Mouse (Mus musculus): ENCODE results near the gene Zfp189. TPM values are rescaled to one million over a fixed set of nuclear protein-coding genes. Genes with fewer than 3 reads are reported as not detected.

Zfp189 gene
- polyA plus RNA-seq, 1 experiment from 2014 or later: 11.3 TPM

GRCm38 (mm10) chr4:49547544-49548219, 26.7 kb downstream of the Zfp189 start:
- no peak overlapping the region for H3K4me3 ChIP-seq
- no peaks in the 10 kb centered on the region for H3K36me3 ChIP-seq
- 87% methylated on average over 7 of the region's 7 CpGs for WGBS
- H3K27me3 ChIP-seq (ENCODE audit: low read depth, poor library complexity, severe bottlenecking): no peaks in the 10 kb centered on the region
- H3K27ac ChIP-seq: no peak overlapping the region
- no peaks in the 10 kb centered on the region for H3K9me3 ChIP-seq (replicated peaks)
- no peaks in the 10 kb centered on the region for H3K4me1 ChIP-seq
- no peak for DNase-seq (ENCODE audit: low spot score)

- H3K27me3 ChIP-seq (ENCODE audit: low read depth, poor library complexity, severe bottlenecking): no peaks in the 10 kb centered on the region
- no peak within 1 kb of the TSS for H3K27ac ChIP-seq
- no peaks in the 10 kb centered on the region for H3K36me3 ChIP-seq
- DNase-seq (ENCODE audit: low spot score): no peak
- no peaks in the 10 kb centered on the region for H3K4me1 ChIP-seq
- WGBS: 58% methylated on average over 3 of the region's 3 CpGs
- no peaks in the 10 kb centered on the region for H3K9me3 ChIP-seq (replicated peaks)
- no peak within 1 kb of the TSS for H3K4me3 ChIP-seq
Observed at GRCm38 (mm10) chr4:49549383-49549782, 28.4 kb downstream of the Zfp189 start, which contains the start of gene Aldob. Aldob (minus strand) TSS chr4:49549546.

DNA sequence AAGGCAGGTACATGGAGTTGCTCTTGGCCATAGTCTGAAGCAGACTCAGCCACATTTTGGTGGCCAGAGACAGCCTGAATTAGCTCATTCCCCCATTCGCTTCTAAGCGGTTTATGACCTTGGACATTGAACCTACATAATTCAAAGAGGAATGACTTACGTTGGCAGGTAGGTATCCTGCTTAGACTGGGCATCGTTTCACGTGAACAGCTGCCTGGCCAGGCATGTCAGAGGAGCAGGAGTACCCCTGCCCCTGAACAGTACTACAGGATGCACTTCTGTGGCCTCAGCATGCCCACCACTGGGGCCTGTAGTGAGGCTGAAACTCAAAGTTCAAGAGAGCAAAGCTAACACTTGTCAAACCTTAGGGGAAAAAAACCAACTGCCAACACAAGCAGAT, 32.4 kb downstream of the Zfp189 start:
- no peak overlapping the region for H3K4me3 ChIP-seq
- WGBS: 85% methylated on average over 5 of the region's 5 CpGs
- H3K27me3 ChIP-seq (ENCODE audit: low read depth, poor library complexity, severe bottlenecking): no peaks in the 10 kb centered on the region
- H3K4me1 ChIP-seq: no peaks in the 10 kb centered on the region
- H3K27ac ChIP-seq: no peak overlapping the region
- H3K36me3 ChIP-seq: no peaks in the 10 kb centered on the region
- DNase-seq (ENCODE audit: low spot score): no peak
- H3K9me3 ChIP-seq (replicated peaks): no peaks in the 10 kb centered on the region

GRCm38 (mm10) chr4:49557375-49557774, 36.4 kb downstream of the Zfp189 start:
- DNase-seq (ENCODE audit: low spot score): no peak
- Histone ChIP-seq H3K4me3 (no peak overlapping the region), H3K36me3 (no peaks in the 10 kb centered on the region), H3K27ac (no peak overlapping the region), H3K9me3 (replicated peaks) (no peaks in the 10 kb centered on the region), H3K4me1 (no peaks in the 10 kb centered on the region), H3K27me3 (ENCODE audit: low read depth, poor library complexity, severe bottlenecking) (no peaks in the 10 kb centered on the region)
- 98% methylated on average over 7 of the region's 7 CpGs for WGBS

DNA sequence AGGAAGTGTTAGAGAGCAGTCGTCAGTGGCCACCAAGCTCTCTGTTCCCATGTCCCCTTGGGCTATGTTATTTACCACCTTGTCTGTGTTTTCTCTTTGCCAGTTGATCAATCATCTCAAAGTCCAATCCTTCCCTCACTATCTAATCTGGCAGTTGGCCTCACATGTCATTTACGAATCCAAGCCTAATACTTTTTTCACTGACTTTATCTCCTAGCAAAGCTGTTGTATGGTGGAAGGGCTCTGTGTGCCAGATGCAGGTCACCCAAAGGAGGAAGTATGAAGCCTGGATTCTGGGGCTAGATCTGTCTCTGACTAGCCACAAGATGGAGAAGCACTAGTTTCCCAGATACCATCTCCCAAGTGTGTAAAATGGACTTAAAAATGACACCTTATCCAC, 37.2 kb downstream of the Zfp189 start:
- WGBS: 65% methylated on average over 2 of the region's 2 CpGs
- Histone ChIP-seq H3K9me3 (replicated peaks) (no peaks in the 10 kb centered on the region), H3K36me3 (no peaks in the 10 kb centered on the region), H3K4me1 (no peaks in the 10 kb centered on the region), H3K4me3 (no peak overlapping the region), H3K27ac (no peak overlapping the region), H3K27me3 (ENCODE audit: low read depth, poor library complexity, severe bottlenecking) (no peaks in the 10 kb centered on the region)
- DNase-seq (ENCODE audit: low spot score): no peak

- 72% methylated on average over 20 of the region's 20 CpGs for WGBS
- Histone ChIP-seq H3K27ac (no peak overlapping the region), H3K27me3 (ENCODE audit: low read depth, poor library complexity, severe bottlenecking) (no peaks in the 10 kb centered on the region), H3K36me3 (no peaks in the 10 kb centered on the region), H3K9me3 (replicated peaks) (no peaks in the 10 kb centered on the region), H3K4me3 (no peak overlapping the region), H3K4me1 (no peaks in the 10 kb centered on the region)
- DNase-seq (ENCODE audit: low spot score): no peak
Observed at GRCm38 (mm10) chr4:49559915-49560772, 39.2 kb downstream of the Zfp189 start.

- no peaks in the 10 kb centered on the region for H3K9me3 ChIP-seq (replicated peaks)
- DNase-seq (ENCODE audit: low spot score): peak; percentile 32
- no peaks in the 10 kb centered on the region for H3K4me1 ChIP-seq
- WGBS: 30% methylated on average over 3 of the region's 3 CpGs
- no peaks in the 10 kb centered on the region for H3K36me3 ChIP-seq
- H3K4me3 ChIP-seq: no peak overlapping the region
- H3K27ac ChIP-seq: no peak overlapping the region
- no peaks in the 10 kb centered on the region for H3K27me3 ChIP-seq (ENCODE audit: low read depth, poor library complexity, severe bottlenecking)
Observed at GRCm38 (mm10) chr4:49567613-49568012, 46.6 kb downstream of the Zfp189 start.

DNA sequence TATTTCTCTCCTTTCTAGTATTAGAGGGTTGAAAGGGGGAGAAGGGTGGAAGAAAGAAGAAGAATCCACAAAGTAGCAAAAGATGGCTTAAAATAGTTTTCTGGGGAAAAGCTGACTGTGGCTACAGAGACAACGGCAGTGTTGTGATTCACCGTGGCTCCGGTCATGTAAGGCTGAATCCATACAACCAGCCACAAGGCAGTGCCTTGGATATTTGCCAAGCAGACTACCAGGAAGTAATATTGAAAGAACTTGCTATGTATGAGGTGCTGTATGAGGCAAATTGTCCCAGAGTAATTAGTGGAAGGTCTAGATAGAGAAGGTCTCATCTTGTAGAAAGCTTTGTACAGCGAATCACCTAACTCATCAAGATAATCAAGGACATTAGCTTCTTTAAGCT, 51.2 kb downstream of the Zfp189 start:
- DNase-seq (ENCODE audit: low spot score): no peak

More for the DNA sequence above, 51.2 kb downstream of the Zfp189 start:
- no peaks in the 10 kb centered on the region for H3K9me3 ChIP-seq (replicated peaks)
- H3K4me3 ChIP-seq: no peak overlapping the region
- 94% methylated on average over 4 of the region's 4 CpGs for WGBS
- H3K4me1 ChIP-seq: no peaks in the 10 kb centered on the region
- no peaks in the 10 kb centered on the region for H3K27me3 ChIP-seq (ENCODE audit: low read depth, poor library complexity, severe bottlenecking)
- no peak overlapping the region for H3K27ac ChIP-seq
- H3K36me3 ChIP-seq: no peaks in the 10 kb centered on the region

Other genes starting within 250 kb of the Zfp189 start
- gene Acnat2, start 113.0 kb upstream of the Zfp189 start, polyA plus RNA-seq (2016; fragmentation: Nextera tagmentation; extraction: Ambion mirVana): not detected in 2 replicates
- gene Acnat1, start 47.3 kb upstream of the Zfp189 start, polyA plus RNA-seq (2016; fragmentation: Nextera tagmentation; extraction: Ambion mirVana): 0.10 TPM in 1 of 2 replicates, not detected in the other
- 0.11 and 0.21 TPM in 2 replicates for gene Baat, start 14.6 kb upstream of the Zfp189 start, polyA plus RNA-seq (2016; fragmentation: Nextera tagmentation; extraction: Ambion mirVana)
- 79.6 and 86.6 TPM in 2 replicates for gene Mrpl50, start 83 bp upstream of the Zfp189 start, polyA plus RNA-seq (2016; fragmentation: Nextera tagmentation; extraction: Ambion mirVana)
- not detected in 2 replicates for gene Aldob, start 28.4 kb downstream of the Zfp189 start, polyA plus RNA-seq (2016; fragmentation: Nextera tagmentation; extraction: Ambion mirVana)
- 7.2 and 10.9 TPM in 2 replicates for gene Tmem246, start 76.7 kb downstream of the Zfp189 start, polyA plus RNA-seq (2016; fragmentation: Nextera tagmentation; extraction: Ambion mirVana)
- gene Rnf20, start 110.8 kb downstream of the Zfp189 start, polyA plus RNA-seq (2016; fragmentation: Nextera tagmentation; extraction: Ambion mirVana): 44.9 and 50.5 TPM in 2 replicates
- gene Ppp3r2, start 160.8 kb downstream of the Zfp189 start, polyA plus RNA-seq (2016; fragmentation: Nextera tagmentation; extraction: Ambion mirVana): 0.05 TPM in 1 of 2 replicates, not detected in the other